Mouse (Mus musculus) heart, embryonic 15.5 days (tissue): Measurements from ENCODE around the gene Dnah11. TPM values are rescaled to one million over a fixed set of nuclear protein-coding genes. Genes with fewer than 3 reads are reported as not detected.
"Not testable (repeated sequence)": the region's sequence is repeated elsewhere in the genome, so short reads cannot be mapped to it uniquely, and the experiment has no call there.

Experiments used
- ATAC-seq: fragments of 200-750 bp; cut with Nextera tagmentation; replicated peaks from 2 replicates; pipeline ENCODE4 v1.8.0; 2017; ENCODE audit warnings: low read depth, moderate TSS enrichment; ENCODE audit not compliant: insufficient number of reproducible peaks, insufficient read depth, low FRiP score
- H3K27ac ChIP-seq: fragments of 300-500 bp; sonication (generic); 2 replicates; pipeline ENCODE4 v1.5.1; 2015; ENCODE audit warnings: mild to moderate bottlenecking, inconsistent platforms
- H3K27me3 ChIP-seq: fragments of 300-500 bp; sonication (generic); 2 replicates; pipeline ENCODE4 v1.6.1; 2015; ENCODE audit warnings: inconsistent platforms
- H3K36me3 ChIP-seq: fragments of 300-500 bp; sonication (generic); 2 replicates; pipeline ENCODE4 v1.6.1; 2015; ENCODE audit warnings: mild to moderate bottlenecking, inconsistent platforms
- H3K4me1 ChIP-seq: fragments of 300-500 bp; sonication (generic); replicated peaks from 2 replicates; pipeline ENCODE4 v1.6.1; 2015; ENCODE audit warnings: inconsistent platforms
- H3K4me2 ChIP-seq: fragments of 300-500 bp; sonication (generic); 2 replicates; pipeline ENCODE4 v1.6.1; 2015; ENCODE audit warnings: inconsistent platforms, mild to moderate bottlenecking, moderate library complexity
- H3K4me3 ChIP-seq: fragments of 300-500 bp; sonication (generic); 2 replicates; pipeline ENCODE4 v1.5.1; 2015; ENCODE audit warnings: mild to moderate bottlenecking, inconsistent platforms
- H3K9ac ChIP-seq: fragments of 300-500 bp; sonication (generic); 2 replicates; pipeline ENCODE4 v1.6.1; 2015; ENCODE audit warnings: mild to moderate bottlenecking, inconsistent platforms
- H3K9me3 ChIP-seq: fragments of 300-500 bp; sonication (generic); replicated peaks from 2 replicates; pipeline ENCODE4 v1.6.1; 2016; ENCODE audit warnings: inconsistent platforms
- WGBS: fragments of 180-500 bp; shearing (Covaris S2); methylation state at CpG from one replicate; pipeline ENCODE4 v1.1.7; 2015; ENCODE audit warnings: mixed read lengths; 5-methylcytosine and 5-hydroxymethylcytosine counted together
- polyA plus RNA-seq: library from polyadenylated mRNA; unstranded; fragments of >200 nt; fragmentation: Nextera tagmentation; extraction: Ambion mirVana; gene quantifications from 2 replicates; pipeline ENCODE4 v1.2.1, GENCODE M21; 2015

Gene Dnah11
- polyA plus RNA-seq, 1 experiment from 2014 or later: 0.03 TPM

- H3K9me3 ChIP-seq: no peaks in the 10 kb centered on the region
- ATAC-seq: no peak
- H3K4me1 ChIP-seq: no peaks in the 10 kb centered on the region
- H3K36me3 ChIP-seq: no peaks in the 10 kb centered on the region
- H3K9ac ChIP-seq: no peak overlapping the region
- no peak overlapping the region for H3K4me2 ChIP-seq
- H3K27ac ChIP-seq: no peak overlapping the region
- H3K4me3 ChIP-seq: no peak overlapping the region
- WGBS: 79% methylated on average over 2 of the region's 2 CpGs
- H3K27me3 ChIP-seq: no peaks in the 10 kb centered on the region
These were observed 236.1 kb downstream of the Dnah11 start for GRCm38 (mm10) chr12:117962698-117963097.

GRCm38 (mm10) chr12:117959213-117959612 is 239.6 kb downstream of the Dnah11 start:
- no peak for ATAC-seq
- no peaks in the 10 kb centered on the region for H3K9me3 ChIP-seq
- no peak overlapping the region for H3K4me3 ChIP-seq
- H3K36me3 ChIP-seq: no peaks in the 10 kb centered on the region
- no peak overlapping the region for H3K27ac ChIP-seq
- no peaks in the 10 kb centered on the region for H3K4me1 ChIP-seq
- H3K4me2 ChIP-seq: no peak overlapping the region
- no peak overlapping the region for H3K9ac ChIP-seq
- no peaks in the 10 kb centered on the region for H3K27me3 ChIP-seq

GRCm38 (mm10) chr12:117946823-117947704 is 251.8 kb downstream of the Dnah11 start:
- Histone ChIP-seq H3K27me3 (no peaks in the 10 kb centered on the region), H3K4me2 (no peak overlapping the region), H3K9ac (no peak overlapping the region), H3K36me3 (no peaks in the 10 kb centered on the region), H3K4me3 (no peak overlapping the region), H3K4me1 (peaks cover 3% of the 10 kb centered on the region; the same call in 1 of the 2 replicates), H3K9me3 (no peaks in the 10 kb centered on the region), H3K27ac (no peak overlapping the region)
- 32% methylated on average over 5 of the region's 5 CpGs for WGBS
- 0 out of 2 replicates have a peak, but pooled peaks have one; percentile 58 for ATAC-seq

- 59% methylated on average over 7 of the region's 7 CpGs for WGBS
- no peak for ATAC-seq
- no peaks in the 10 kb centered on the region for H3K9me3 ChIP-seq
These were observed 256.9 kb downstream of the Dnah11 start for GRCm38 (mm10) chr12:117941947-117942346.

GRCm38 (mm10) chr12:117938214-117938613 is 260.6 kb downstream of the Dnah11 start:
- Histone ChIP-seq H3K27me3 (no peaks in the 10 kb centered on the region), H3K27ac (no peak overlapping the region), H3K4me2 (no peak overlapping the region), H3K9ac (no peak overlapping the region), H3K36me3 (no peaks in the 10 kb centered on the region), H3K4me1 (no peaks in the 10 kb centered on the region), H3K4me3 (no peak overlapping the region), H3K9me3 (no peaks in the 10 kb centered on the region)
- ATAC-seq: no peak
- 64% methylated on average over 2 of the region's 2 CpGs for WGBS

More at GRCm38 (mm10) chr12:117941947-117942346, 256.9 kb downstream of the Dnah11 start:
- Histone ChIP-seq H3K4me3 (no peak overlapping the region), H3K27me3 (no peaks in the 10 kb centered on the region), H3K36me3 (no peaks in the 10 kb centered on the region), H3K4me2 (no peak overlapping the region), H3K9ac (no peak overlapping the region), H3K27ac (no peak overlapping the region), H3K4me1 (peaks cover 2% of the 10 kb centered on the region; the same call in 1 of the 2 replicates)

GRCm38 (mm10) chr12:117932026-117932425 is 266.8 kb downstream of the Dnah11 start:
- Histone ChIP-seq H3K4me3 (no peak overlapping the region), H3K27me3 (no peaks in the 10 kb centered on the region), H3K9me3 (no peaks in the 10 kb centered on the region), H3K4me1 (no peaks in the 10 kb centered on the region), H3K27ac (no peak overlapping the region), H3K36me3 (no peaks in the 10 kb centered on the region), H3K9ac (no peak overlapping the region), H3K4me2 (no peak overlapping the region)
- 59% methylated on average over 1 of the region's 1 CpGs for WGBS
- ATAC-seq: no peak

GRCm38 (mm10) chr12:117929768-117930167 is 269.1 kb downstream of the Dnah11 start:
- Histone ChIP-seq H3K27ac (no peak overlapping the region), H3K4me3 (no peak overlapping the region), H3K4me2 (no peak overlapping the region), H3K9me3 (no peaks in the 10 kb centered on the region), H3K36me3 (no peaks in the 10 kb centered on the region), H3K27me3 (no peaks in the 10 kb centered on the region), H3K9ac (no peak overlapping the region), H3K4me1 (no peaks in the 10 kb centered on the region)
- 88% methylated on average over 4 of the region's 4 CpGs for WGBS
- ATAC-seq: no peak

GRCm38 (mm10) chr12:117915826-117916588 is 282.8 kb downstream of the Dnah11 start:
- 66% methylated on average over 10 of the region's 10 CpGs for WGBS
- Histone ChIP-seq H3K27ac (no peak overlapping the region), H3K4me1 (no peaks in the 10 kb centered on the region), H3K4me2 (no peak overlapping the region), H3K9me3 (no peaks in the 10 kb centered on the region), H3K27me3 (no peaks in the 10 kb centered on the region), H3K36me3 (no peaks in the 10 kb centered on the region), H3K4me3 (no peak overlapping the region), H3K9ac (no peak overlapping the region)
- no peak for ATAC-seq

- Histone ChIP-seq H3K27ac (no peak overlapping the region), H3K9me3 (no peaks in the 10 kb centered on the region), H3K27me3 (no peaks in the 10 kb centered on the region), H3K4me1 (no peaks in the 10 kb centered on the region), H3K36me3 (no peaks in the 10 kb centered on the region), H3K4me3 (no peak overlapping the region), H3K9ac (no peak overlapping the region), H3K4me2 (no peak overlapping the region)
- no peak for ATAC-seq
- WGBS: 44% methylated on average over 10 of the region's 10 CpGs
These were observed 284.1 kb downstream of the Dnah11 start for GRCm38 (mm10) chr12:117914613-117915245.

- Histone ChIP-seq H3K4me1 (no peaks in the 10 kb centered on the region), H3K9ac (no peak overlapping the region), H3K4me3 (no peak overlapping the region), H3K9me3 (no peaks in the 10 kb centered on the region), H3K4me2 (no peak overlapping the region), H3K36me3 (no peaks in the 10 kb centered on the region), H3K27ac (no peak overlapping the region), H3K27me3 (no peaks in the 10 kb centered on the region)
- no peak for ATAC-seq
- 73% methylated on average over 1 of the region's 1 CpGs for WGBS
These were observed 287.4 kb downstream of the Dnah11 start for GRCm38 (mm10) chr12:117911396-117911795.

- not testable (repeated sequence) for H3K4me1 ChIP-seq, H3K36me3 ChIP-seq, H3K4me3 ChIP-seq, H3K4me2 ChIP-seq, H3K9me3 ChIP-seq, H3K27me3 ChIP-seq, H3K27ac ChIP-seq, ATAC-seq, H3K9ac ChIP-seq
- 78% methylated on average over 4 of the region's 4 CpGs for WGBS
These were observed 293.5 kb downstream of the Dnah11 start for GRCm38 (mm10) chr12:117905232-117905840.
